Mouse (Mus musculus): ENCODE data around the gene Trp53i11.

Trp53i11 gene

DNA sequence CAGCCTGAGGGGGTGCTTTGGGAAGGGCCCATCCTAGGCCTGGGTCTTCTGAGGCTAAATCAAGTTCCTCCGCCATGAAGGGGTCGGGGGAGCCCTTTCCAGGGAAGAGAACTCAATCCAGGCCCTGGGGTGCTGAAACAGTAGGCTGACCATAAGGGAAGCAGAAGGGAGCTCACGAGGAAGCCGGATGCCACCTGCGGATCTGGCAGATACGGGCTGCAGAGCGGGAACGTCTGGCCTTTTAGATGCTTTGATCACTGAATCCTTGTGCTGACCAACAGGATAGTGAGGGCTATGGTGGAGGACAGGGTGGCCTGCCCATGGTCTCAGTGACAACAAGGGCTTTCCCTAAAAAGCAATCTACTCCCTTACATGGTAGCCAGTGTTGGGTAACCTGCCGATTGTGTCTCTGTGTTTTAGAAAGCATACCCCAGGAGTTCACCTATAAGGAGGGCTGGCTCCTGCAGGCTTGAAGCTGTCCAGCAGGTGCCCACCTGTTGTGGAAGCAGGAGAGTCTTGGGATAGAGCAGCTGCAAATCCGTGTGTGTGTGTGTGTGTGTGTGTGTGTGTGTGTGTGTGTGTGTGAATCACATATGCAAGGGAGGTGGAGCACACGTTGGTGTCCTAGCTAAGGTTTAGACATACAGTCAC, 56.2 kb downstream of the Trp53i11 start:
- DNase-seq, result no peak

DNA sequence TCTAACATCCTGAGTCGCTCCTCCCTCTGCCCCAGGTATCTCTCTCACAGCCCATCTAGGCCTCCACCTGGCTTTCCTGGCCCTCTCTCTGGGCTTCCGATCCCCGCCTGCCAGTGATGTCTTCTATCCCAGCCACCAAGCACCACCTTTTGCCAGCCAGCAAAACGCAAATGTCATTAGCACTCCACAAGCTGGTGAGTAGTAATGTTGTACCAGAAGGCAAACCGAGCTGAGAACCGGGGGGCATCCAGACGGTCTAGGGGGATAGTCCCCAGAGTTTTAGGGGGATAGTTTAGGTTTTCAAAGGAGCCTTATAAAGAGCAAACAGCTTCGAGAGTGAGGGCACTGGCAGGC, 56.7 kb downstream of the Trp53i11 start:
- DNase-seq, result no peak

DNA sequence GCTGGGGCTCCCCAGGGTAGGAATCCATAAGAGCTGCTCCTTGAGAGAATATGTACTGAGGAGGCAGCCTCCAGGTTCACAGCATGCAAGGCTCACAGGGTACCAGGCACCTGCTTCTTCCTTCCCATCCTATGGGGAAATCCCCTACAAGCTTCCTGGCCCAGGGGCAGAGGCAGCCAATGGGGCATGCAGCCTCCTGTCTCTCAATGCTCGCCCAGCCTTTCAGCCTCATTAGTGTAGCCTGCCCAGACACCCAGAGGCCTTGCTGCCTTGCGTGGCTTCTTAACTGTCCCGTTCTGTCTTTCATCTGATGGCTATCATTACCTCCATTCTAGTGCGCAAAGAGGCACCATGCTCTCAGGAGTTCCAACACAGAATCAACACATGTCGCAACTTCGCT, 61.7 kb downstream of the Trp53i11 start:
- DNase-seq, result no peak

DNA sequence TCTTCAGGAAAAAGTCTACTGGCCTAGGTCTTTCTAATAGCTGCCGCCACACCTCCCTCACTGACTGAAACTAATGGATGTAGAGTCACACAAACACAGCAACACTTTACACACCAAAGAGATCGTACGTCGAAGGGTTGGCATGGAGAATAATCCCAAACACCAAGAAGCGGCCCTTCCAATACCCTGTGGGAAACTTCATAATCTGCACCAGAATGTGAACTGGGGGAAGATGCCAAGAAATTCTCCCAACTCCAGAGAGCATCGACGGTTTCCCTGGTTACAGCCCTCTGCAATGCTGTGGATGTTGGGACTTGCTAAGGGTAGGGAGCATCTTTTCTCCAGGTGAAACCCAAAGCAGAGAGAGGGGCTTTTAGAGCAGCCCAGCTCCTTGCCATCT, 63.3 kb downstream of the Trp53i11 start:
- no peak for DNase-seq

All from kidney, postnatal 10 days (tissue).